Mouse (Mus musculus) hindbrain, postnatal 0 days (tissue): ENCODE measurements around the gene B3gntl1. TPM values are rescaled to one million over a fixed set of nuclear protein-coding genes. Genes with fewer than 3 reads are reported as not detected.
"Not testable (repeated sequence)": the region's sequence is repeated elsewhere in the genome, so short reads cannot be mapped to it uniquely, and the experiment has no call there.

Experiments used
- ATAC-seq: fragments of 200-750 bp; cut with Nextera tagmentation; 2 replicates; pipeline ENCODE4 v1.8.0; 2017; ENCODE audit warnings: mild to moderate bottlenecking, moderate TSS enrichment, moderate library complexity
- DNase-seq: peaks from one replicate; pipeline ENCODE4 v3.0.0-alpha.2; 2015; ENCODE audit warnings: low spot score
- H3K27ac ChIP-seq: fragments of 300-500 bp; sonication (generic); 2 replicates; pipeline ENCODE4 v1.5.1; 2014; ENCODE audit warnings: mild to moderate bottlenecking
- H3K27me3 ChIP-seq: fragments of 300-500 bp; sonication (generic); 2 replicates; pipeline ENCODE4 v1.6.1; 2014; ENCODE audit warnings: low read length, mixed read lengths; ENCODE audit not compliant: insufficient read depth
- H3K36me3 ChIP-seq: fragments of 300-500 bp; sonication (generic); 2 replicates; pipeline ENCODE4 v1.6.1; 2014; ENCODE audit warnings: low read length, mixed read lengths; ENCODE audit not compliant: insufficient read depth
- H3K4me1 ChIP-seq: fragments of 300-500 bp; sonication (generic); 2 replicates; pipeline ENCODE4 v1.6.1; 2014; ENCODE audit warnings: antibody characterized with exemption, low read length, mixed read lengths; ENCODE audit not compliant: insufficient read depth
- H3K4me2 ChIP-seq: fragments of 300-500 bp; sonication (generic); 2 replicates; pipeline ENCODE4 v1.6.1; 2014; ENCODE audit warnings: low read depth, mild to moderate bottlenecking, low read length, moderate library complexity, mixed read lengths
- H3K4me3 ChIP-seq: fragments of 300-500 bp; sonication (generic); 2 replicates; pipeline ENCODE4 v1.5.1; 2014; ENCODE audit warnings: low read length
- H3K9ac ChIP-seq: fragments of 300-500 bp; sonication (generic); replicated peaks from 2 replicates; pipeline ENCODE4 v1.6.1; 2014; ENCODE audit warnings: mild to moderate bottlenecking, low read length, moderate library complexity, mixed read lengths
- H3K9me3 ChIP-seq: fragments of 300-500 bp; sonication (generic); 2 replicates; pipeline ENCODE4 v1.6.1; 2016; ENCODE audit warnings: low read length, mixed read lengths
- CTCF ChIP-seq: IDR thresholded peaks from 2 replicates; pipeline ENCODE4 v1.5.1; 2016; ENCODE audit warnings: antibody characterized with exemption, control low read depth, low read depth
- WGBS: fragments of 180-500 bp; shearing (Covaris S2); extraction: QIAGEN DNeasy Blood & Tissue Kit; methylation state at CpG from one replicate; pipeline ENCODE4 v1.1.7; 2014; 5-methylcytosine and 5-hydroxymethylcytosine counted together
- polyA plus RNA-seq: library from polyadenylated mRNA; unstranded; fragments of >200 nt; fragmentation: Nextera tagmentation; extraction: Ambion mirVana; gene quantifications from 2 replicates; pipeline ENCODE4 v1.2.1, GENCODE M21; 2015
- total RNA-seq: library from RNA; depleted of rRNA; stranded (reverse); fragments of >200 nt; gene quantifications from 2 replicates; pipeline ENCODE4 v1.2.3, GENCODE M21; 2014

The B3gntl1 gene
- total and polyA plus RNA-seq, 2 experiments from 2014 or later, result 6.0 to 11.0 TPM

DNA sequence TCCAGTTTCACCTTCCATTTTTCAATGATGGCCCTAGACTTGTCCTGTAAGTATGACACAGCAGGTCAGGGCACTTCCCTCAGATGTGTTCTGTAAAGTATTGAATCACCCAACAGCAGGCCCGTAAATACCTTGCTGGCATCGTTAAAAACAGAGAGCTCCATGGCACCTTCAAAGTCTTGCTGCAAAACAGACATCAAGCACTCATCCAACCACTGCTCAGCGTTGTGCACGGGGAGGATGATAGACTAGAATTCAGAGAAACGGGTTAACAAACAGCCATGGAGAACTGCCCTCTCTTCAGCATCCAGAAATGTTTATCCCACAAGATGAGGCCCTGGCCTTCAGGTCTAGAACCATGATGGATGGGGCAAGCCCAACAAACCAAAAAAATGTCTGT, 2.0 kb downstream of the B3gntl1 start:
- no peak for ATAC-seq
- H3K4me2 ChIP-seq, result no peak overlapping the region

DNA sequence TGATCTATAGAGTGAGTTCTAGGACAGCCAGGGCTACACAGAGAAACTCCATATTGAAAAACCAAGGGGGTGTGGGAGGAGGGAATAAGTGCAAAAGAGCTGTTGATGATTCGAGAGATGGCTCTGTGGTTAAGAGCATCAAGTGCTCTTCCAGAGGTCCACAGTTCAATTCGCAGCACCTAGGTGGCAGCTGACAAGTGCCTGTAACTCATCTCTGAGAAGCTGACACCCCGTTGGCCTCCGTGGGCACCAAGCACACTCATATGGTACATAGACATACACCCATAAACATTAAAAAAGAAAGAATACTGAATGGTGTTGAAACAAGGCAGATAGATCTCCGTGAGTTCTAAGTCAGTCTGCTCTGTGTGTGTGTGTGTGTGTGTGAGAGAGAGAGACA, 4.2 kb downstream of the B3gntl1 start:
- H3K9me3 ChIP-seq, result no peaks in the 10 kb centered on the region
- no peak overlapping the region for H3K9ac ChIP-seq
- no peak for ATAC-seq
- H3K27me3 ChIP-seq, result no peaks in the 10 kb centered on the region
- DNase-seq, result no peak
- TF ChIP-seq CTCF, result no peak
- no peak overlapping the region for H3K27ac ChIP-seq
- H3K4me2 ChIP-seq, result no peak overlapping the region
- H3K4me3 ChIP-seq, result no peak overlapping the region
- WGBS, result 92% methylated on average over 5 of the region's 5 CpGs
- no peaks in the 10 kb centered on the region for H3K36me3 ChIP-seq
- 0 out of 2 replicates have a peak, but pooled peaks cover 8% of the 10 kb centered on the region for H3K4me1 ChIP-seq

More for the DNA sequence above, 2.0 kb downstream of the B3gntl1 start:
- no peak overlapping the region for H3K4me3 ChIP-seq
- no peak overlapping the region for H3K27ac ChIP-seq
- WGBS, result 95% methylated on average over 5 of the region's 5 CpGs
- TF ChIP-seq CTCF, result no peak
- no peak for DNase-seq
- H3K36me3 ChIP-seq, result no peaks in the 10 kb centered on the region
- 0 out of 2 replicates have a peak, but pooled peaks cover 9% of the 10 kb centered on the region for H3K4me1 ChIP-seq
- H3K9ac ChIP-seq, result no peak overlapping the region
- H3K27me3 ChIP-seq, result no peaks in the 10 kb centered on the region
- no peaks in the 10 kb centered on the region for H3K9me3 ChIP-seq

DNA sequence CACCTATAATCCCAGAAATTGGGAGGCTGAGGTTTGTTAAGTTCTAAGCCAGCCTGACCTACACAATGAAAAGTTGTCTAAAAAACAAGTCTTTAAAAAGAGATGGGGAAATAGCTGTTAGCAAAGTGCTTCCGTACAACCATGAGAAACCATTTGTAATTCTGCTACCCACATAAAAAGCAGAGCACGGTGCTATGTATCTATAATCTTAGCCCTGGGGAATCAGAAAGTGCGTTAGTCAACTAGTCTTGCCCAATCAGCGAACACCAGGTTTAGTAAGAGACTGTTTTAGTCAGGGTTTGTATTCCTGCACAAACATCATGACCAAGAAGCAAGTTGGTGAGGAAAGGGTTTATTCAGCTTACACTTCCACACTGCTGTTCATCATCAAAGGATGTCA, 5.4 kb downstream of the B3gntl1 start:
- Histone ChIP-seq H3K27me3 (no peaks in the 10 kb centered on the region), H3K9me3 (no peaks in the 10 kb centered on the region), H3K4me1 (0 out of 2 replicates have a peak, but pooled peaks cover 4% of the 10 kb centered on the region), H3K4me3 (no peak overlapping the region), H3K36me3 (no peaks in the 10 kb centered on the region), H3K9ac (no peak overlapping the region), H3K27ac (no peak overlapping the region), H3K4me2 (no peak overlapping the region)
- DNase-seq, result no peak
- 95% methylated on average over 4 of the region's 4 CpGs for WGBS
- ATAC-seq, result no peak
- TF ChIP-seq CTCF, result no peak

- Histone ChIP-seq H3K4me2 (no peak overlapping the region), H3K27me3 (no peaks in the 10 kb centered on the region), H3K4me1 (no peaks in the 10 kb centered on the region), H3K27ac (no peak overlapping the region), H3K4me3 (no peak overlapping the region), H3K36me3 (no peaks in the 10 kb centered on the region), H3K9ac (no peak overlapping the region), H3K9me3 (no peaks in the 10 kb centered on the region)
- 78% methylated on average over 2 of the region's 2 CpGs for WGBS
- TF ChIP-seq CTCF, result no peak
- DNase-seq, result no peak
- ATAC-seq, result no peak
Measured at GRCm38 (mm10) chr11:121661116-121661515, 11.8 kb downstream of the B3gntl1 start.

DNA sequence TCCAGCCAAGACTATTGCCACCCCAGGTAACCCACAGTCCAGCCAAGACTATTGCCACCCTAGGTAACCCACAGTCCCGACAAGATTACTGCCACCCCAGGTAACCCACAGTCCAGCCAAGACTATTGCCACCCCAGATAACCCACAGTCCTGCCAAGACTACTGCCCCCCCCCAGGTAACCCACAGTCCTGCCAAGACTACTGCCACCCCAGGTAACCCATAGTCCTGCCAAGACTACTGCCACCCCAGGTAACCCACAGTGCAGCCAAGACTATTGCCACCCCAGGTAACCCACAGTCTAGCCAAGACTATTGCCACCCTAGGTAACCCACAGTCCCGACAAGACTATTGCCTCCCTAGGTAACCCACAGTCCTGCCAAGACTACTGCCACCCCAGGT, 12.3 kb downstream of the B3gntl1 start:
- not testable (repeated sequence) for H3K4me1 ChIP-seq, H3K4me3 ChIP-seq, H3K4me2 ChIP-seq, H3K36me3 ChIP-seq, ATAC-seq, H3K27me3 ChIP-seq, DNase-seq, H3K9ac ChIP-seq, H3K9me3 ChIP-seq, H3K27ac ChIP-seq
- 91% methylated on average over 2 of the region's 2 CpGs for WGBS

DNA sequence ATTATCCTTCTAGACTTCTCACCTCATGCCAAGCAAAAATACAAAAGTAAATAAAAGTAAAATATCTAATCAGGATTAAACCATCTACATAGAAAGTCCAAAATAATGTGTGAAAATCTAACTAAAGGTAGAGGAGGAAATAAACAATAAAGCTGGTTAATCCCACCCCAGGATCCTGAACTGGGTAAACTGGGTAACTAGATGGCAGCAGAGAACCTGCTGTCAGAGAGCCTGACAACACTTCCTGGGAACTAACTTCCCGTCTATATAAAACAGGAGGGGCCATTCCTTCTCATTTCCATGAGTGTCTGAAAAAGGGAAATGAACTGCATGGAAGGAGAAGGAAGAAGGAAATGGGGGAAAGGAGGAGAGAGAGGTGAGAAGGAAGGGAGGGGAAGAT, 14.8 kb downstream of the B3gntl1 start:
- no peak overlapping the region for H3K27ac ChIP-seq
- H3K9me3 ChIP-seq, result no peaks in the 10 kb centered on the region
- H3K4me3 ChIP-seq, result no peak overlapping the region
- no peaks in the 10 kb centered on the region for H3K27me3 ChIP-seq
- H3K4me1 ChIP-seq, result no peaks in the 10 kb centered on the region
- H3K36me3 ChIP-seq, result no peaks in the 10 kb centered on the region
- no peak for ATAC-seq
- peak; percentile 30 for TF ChIP-seq CTCF
- no peak for DNase-seq
- no peak overlapping the region for H3K4me2 ChIP-seq
- 34% methylated on average over 1 of the region's 1 CpGs for WGBS
- no peak overlapping the region for H3K9ac ChIP-seq

- Histone ChIP-seq H3K4me1 (no peaks in the 10 kb centered on the region), H3K4me2 (no peak overlapping the region), H3K4me3 (no peak overlapping the region), H3K9me3 (no peaks in the 10 kb centered on the region), H3K27ac (no peak overlapping the region), H3K9ac (no peak overlapping the region), H3K36me3 (no peaks in the 10 kb centered on the region), H3K27me3 (no peaks in the 10 kb centered on the region)
- WGBS, result 87% methylated on average over 6 of the region's 6 CpGs
- DNase-seq (no peak), ATAC-seq (no peak)
- no peak for TF ChIP-seq CTCF
Measured at GRCm38 (mm10) chr11:121655807-121656511, 17.0 kb downstream of the B3gntl1 start.
